Mouse (Mus musculus) forebrain, embryonic 12.5 days (tissue): ENCODE data around the gene Pcnt. TPM values are rescaled to one million over a fixed set of nuclear protein-coding genes. Genes with fewer than 3 reads are reported as not detected.

Source experiments
- ATAC-seq: fragments of 200-750 bp; cut with Nextera tagmentation; 2 replicates; pipeline ENCODE4 v1.8.0; 2017; ENCODE audit warnings: moderate TSS enrichment; ENCODE audit not compliant: low FRiP score
- H3K27ac ChIP-seq: fragments of 300-500 bp; sonication (generic); 2 replicates; pipeline ENCODE4 v1.5.1; 2016; ENCODE audit warnings: mild to moderate bottlenecking
- H3K27me3 ChIP-seq: fragments of 300-500 bp; sonication (generic); 2 replicates; pipeline ENCODE4 v1.6.1; 2016; ENCODE audit warnings: mild to moderate bottlenecking
- H3K36me3 ChIP-seq: fragments of 300-500 bp; sonication (generic); replicated peaks from 2 replicates; pipeline ENCODE4 v1.6.1; 2016; ENCODE audit warnings: mild to moderate bottlenecking
- H3K4me1 ChIP-seq: fragments of 300-500 bp; sonication (generic); 2 replicates; pipeline ENCODE4 v1.6.1; 2016
- H3K4me2 ChIP-seq: fragments of 300-500 bp; sonication (generic); 2 replicates; pipeline ENCODE4 v1.6.1; 2016; ENCODE audit warnings: mild to moderate bottlenecking, moderate library complexity
- H3K4me3 ChIP-seq: fragments of 300-500 bp; sonication (generic); replicated peaks from 2 replicates; pipeline ENCODE4 v1.5.1; 2016; ENCODE audit warnings: mild to moderate bottlenecking
- H3K9ac ChIP-seq: fragments of 300-500 bp; sonication (generic); 2 replicates; pipeline ENCODE4 v1.6.1; 2016; ENCODE audit warnings: mild to moderate bottlenecking
- H3K9me3 ChIP-seq: fragments of 300-500 bp; sonication (generic); 2 replicates; pipeline ENCODE4 v1.6.1; 2016
- WGBS: fragments of 180-500 bp; shearing (Covaris S2); methylation state at CpG from one replicate; pipeline ENCODE4 v1.1.7; 2016; 5-methylcytosine and 5-hydroxymethylcytosine counted together
- polyA plus RNA-seq: library from polyadenylated mRNA; unstranded; fragments of >200 nt; fragmentation: Nextera tagmentation; extraction: Ambion mirVana; gene quantifications from 2 replicates; pipeline ENCODE4 v1.2.1, GENCODE M21; 2016

The Pcnt gene
- polyA plus RNA-seq, 1 experiment from 2014 or later = 20.7 TPM

- Histone ChIP-seq H3K36me3 (peaks cover 7% of the 10 kb centered on the region), H3K27ac (peak within 1 kb of the TSS; percentile 88), H3K27me3 (peaks cover 3% of the 10 kb centered on the region; the same call in 1 of the 2 replicates), H3K4me2 (peak within 1 kb of the TSS; percentile 75), H3K4me3 (peak within 1 kb of the TSS; percentile 85), H3K9me3 (no peaks in the 10 kb centered on the region), H3K9ac (peak within 1 kb of the TSS; percentile 91), H3K4me1 (peaks cover 23% of the 10 kb centered on the region)
- peak; percentile 96 for ATAC-seq
- WGBS = under 1% methylated on average over 87 of the region's 94 CpGs
Observed at GRCm38 (mm10) chr10:76344711-76345539, 97.7 kb downstream of the Pcnt start, which contains the start of gene Dip2a. Gene Dip2a (minus strand): TSS chr10:76345291.

DNA sequence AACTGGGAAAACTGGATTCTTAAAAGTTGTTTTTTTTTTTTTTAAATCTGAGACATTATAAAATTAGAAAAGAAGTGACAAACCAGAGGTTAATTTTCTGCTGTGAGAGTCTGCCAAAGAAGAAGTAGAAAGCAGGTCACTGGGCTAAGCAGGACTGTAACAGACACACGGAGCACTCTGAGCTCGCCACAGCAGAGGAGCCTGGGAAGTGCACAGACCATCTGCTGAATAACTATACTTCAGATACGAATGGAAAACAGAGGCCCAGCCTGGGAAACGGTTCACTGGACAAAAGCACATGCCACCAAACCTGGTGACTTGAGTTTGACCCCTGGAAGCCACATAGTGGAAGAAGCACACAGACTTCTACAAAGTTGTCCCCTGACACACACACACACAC is 108.2 kb downstream of the Pcnt start:
- Histone ChIP-seq H3K27ac (no peak overlapping the region), H3K4me3 (no peak overlapping the region), H3K36me3 (no peaks in the 10 kb centered on the region), H3K4me2 (no peak overlapping the region), H3K9me3 (no peaks in the 10 kb centered on the region), H3K9ac (no peak overlapping the region), H3K27me3 (no peaks in the 10 kb centered on the region), H3K4me1 (peaks cover 4% of the 10 kb centered on the region)
- no peak for ATAC-seq
- WGBS = 42% methylated on average over 4 of the region's 4 CpGs

GRCm38 (mm10) chr10:76332040-76332439 is 110.5 kb downstream of the Pcnt start:
- 32% methylated on average over 2 of the region's 2 CpGs for WGBS
- no peak for ATAC-seq

GRCm38 (mm10) chr10:76329093-76329492 is 113.5 kb downstream of the Pcnt start:
- ATAC-seq = no peak
- no peak overlapping the region for H3K4me3 ChIP-seq
- H3K27me3 ChIP-seq = no peaks in the 10 kb centered on the region
- WGBS = 89% methylated on average over 4 of the region's 4 CpGs
- no peak overlapping the region for H3K27ac ChIP-seq
- no peaks in the 10 kb centered on the region for H3K9me3 ChIP-seq
- no peaks in the 10 kb centered on the region for H3K36me3 ChIP-seq
- no peak overlapping the region for H3K4me2 ChIP-seq
- no peak overlapping the region for H3K9ac ChIP-seq
- H3K4me1 ChIP-seq = peaks cover 4% of the 10 kb centered on the region; the same call in 1 of the 2 replicates

More at GRCm38 (mm10) chr10:76332040-76332439, 110.5 kb downstream of the Pcnt start:
- H3K4me1 ChIP-seq = peaks cover 4% of the 10 kb centered on the region
- H3K27me3 ChIP-seq = no peaks in the 10 kb centered on the region
- no peak overlapping the region for H3K27ac ChIP-seq
- H3K9ac ChIP-seq = no peak overlapping the region
- H3K4me3 ChIP-seq = no peak overlapping the region
- no peak overlapping the region for H3K4me2 ChIP-seq
- H3K9me3 ChIP-seq = no peaks in the 10 kb centered on the region
- no peaks in the 10 kb centered on the region for H3K36me3 ChIP-seq

- Histone ChIP-seq H3K9me3 (no peaks in the 10 kb centered on the region), H3K9ac (no peak overlapping the region), H3K4me2 (no peak overlapping the region), H3K36me3 (no peaks in the 10 kb centered on the region), H3K4me3 (no peak overlapping the region), H3K4me1 (peaks cover 4% of the 10 kb centered on the region; the same call in 1 of the 2 replicates), H3K27me3 (no peaks in the 10 kb centered on the region), H3K27ac (no peak overlapping the region)
- WGBS = 93% methylated on average over 3 of the region's 3 CpGs
- ATAC-seq = no peak
Observed at GRCm38 (mm10) chr10:76328574-76328973, 114.0 kb downstream of the Pcnt start.

DNA sequence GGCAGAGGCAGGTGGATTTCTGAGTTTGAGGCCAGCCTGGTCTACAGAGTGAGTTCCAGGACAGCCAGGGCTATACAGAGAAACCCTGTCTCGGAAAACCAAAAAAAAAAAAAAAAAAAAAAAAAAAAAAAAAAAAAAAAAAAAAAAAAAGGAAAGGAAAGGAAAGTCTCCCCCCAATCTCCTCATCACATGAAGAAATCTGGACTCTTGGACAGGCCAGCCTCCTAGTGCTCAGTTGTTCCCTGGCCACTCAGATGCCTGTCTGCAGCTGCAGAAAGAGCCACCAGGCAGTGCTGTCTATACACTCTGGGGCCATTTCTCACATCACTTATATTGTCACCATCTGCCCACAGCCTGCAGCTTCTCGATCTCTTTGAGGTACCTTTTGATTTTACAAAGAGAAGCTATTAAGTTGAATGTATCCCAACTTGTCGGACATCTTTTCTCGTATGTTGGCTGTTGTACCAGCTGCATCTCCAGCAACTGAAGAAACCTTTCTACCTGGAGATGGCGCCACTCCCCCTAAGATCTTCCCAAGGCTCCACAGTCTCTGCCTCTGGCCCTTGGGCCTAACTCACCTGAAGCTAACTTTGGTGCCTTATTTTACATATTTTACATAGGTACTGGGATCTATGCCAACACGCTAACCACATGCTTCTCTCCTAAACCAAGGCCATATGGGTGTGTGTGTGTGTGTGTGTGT is 116.1 kb downstream of the Pcnt start:
- Histone ChIP-seq H3K36me3 (no peaks in the 10 kb centered on the region), H3K27me3 (no peaks in the 10 kb centered on the region), H3K9me3 (no peaks in the 10 kb centered on the region), H3K4me3 (no peak overlapping the region), H3K9ac (no peak overlapping the region), H3K4me1 (no peaks in the 10 kb centered on the region), H3K27ac (no peak overlapping the region), H3K4me2 (no peak overlapping the region)
- WGBS = 70% methylated on average over 6 of the region's 6 CpGs
- no peak for ATAC-seq

GRCm38 (mm10) chr10:76317623-76318022 is 125.0 kb downstream of the Pcnt start:
- no peaks in the 10 kb centered on the region for H3K27me3 ChIP-seq
- H3K27ac ChIP-seq = no peak overlapping the region
- no peak for ATAC-seq
- H3K4me2 ChIP-seq = no peak overlapping the region
- no peaks in the 10 kb centered on the region for H3K9me3 ChIP-seq
- no peaks in the 10 kb centered on the region for H3K4me1 ChIP-seq
- H3K9ac ChIP-seq = no peak overlapping the region
- peaks cover 39% of the 10 kb centered on the region for H3K36me3 ChIP-seq
- WGBS = 89% methylated on average over 12 of the region's 12 CpGs
- no peak overlapping the region for H3K4me3 ChIP-seq

GRCm38 (mm10) chr10:76316194-76316593 is 126.4 kb downstream of the Pcnt start:
- H3K4me2 ChIP-seq = no peak overlapping the region
- no peak overlapping the region for H3K4me3 ChIP-seq
- H3K9ac ChIP-seq = no peak overlapping the region
- 86% methylated on average over 7 of the region's 7 CpGs for WGBS
- no peak for ATAC-seq
- no peaks in the 10 kb centered on the region for H3K4me1 ChIP-seq
- no peak overlapping the region for H3K27ac ChIP-seq
- no peaks in the 10 kb centered on the region for H3K27me3 ChIP-seq
- peaks cover 47% of the 10 kb centered on the region for H3K36me3 ChIP-seq
- H3K9me3 ChIP-seq = no peaks in the 10 kb centered on the region

- no peak overlapping the region for H3K9ac ChIP-seq
- H3K9me3 ChIP-seq = no peaks in the 10 kb centered on the region
- H3K27ac ChIP-seq = no peak overlapping the region
- ATAC-seq = no peak
- no peak overlapping the region for H3K4me2 ChIP-seq
- H3K4me3 ChIP-seq = no peak overlapping the region
- WGBS = 94% methylated on average over 9 of the region's 9 CpGs
- H3K4me1 ChIP-seq = no peaks in the 10 kb centered on the region
- no peaks in the 10 kb centered on the region for H3K27me3 ChIP-seq
- peaks cover 37% of the 10 kb centered on the region for H3K36me3 ChIP-seq
Observed at GRCm38 (mm10) chr10:76306738-76307137, 135.8 kb downstream of the Pcnt start.

Other genes starting within 250 kb of the Pcnt start
- 111 and 127 TPM in 2 replicates for gene Prmt2, start 204.9 kb downstream of the Pcnt start, polyA plus RNA-seq
- gene S100b, start 188.9 kb downstream of the Pcnt start, polyA plus RNA-seq = 0.53 and 0.59 TPM in 2 replicates
- gene Dip2a, start 97.5 kb downstream of the Pcnt start, polyA plus RNA-seq = 11.1 and 11.8 TPM in 2 replicates
- gene AC141477.1, start 2.3 kb downstream of the Pcnt start, polyA plus RNA-seq = 2.2 and 2.5 TPM in 2 replicates
- gene 2610028H24Rik, start 6.3 kb upstream of the Pcnt start, polyA plus RNA-seq = not detected in 2 replicates
- gene Mcm3ap, start 26.1 kb upstream of the Pcnt start, polyA plus RNA-seq = 93.0 and 96.6 TPM in 2 replicates
- 8.0 and 9.1 TPM in 2 replicates for gene Ybey, start 26.3 kb upstream of the Pcnt start, polyA plus RNA-seq
- gene Lss, start 88.8 kb upstream of the Pcnt start, polyA plus RNA-seq = 51.8 and 58.6 TPM in 2 replicates
- gene Spatc1l, start 119.5 kb upstream of the Pcnt start, polyA plus RNA-seq = not detected in 2 replicates
- not detected in 2 replicates for gene Ftcd, start 132.9 kb upstream of the Pcnt start, polyA plus RNA-seq
- gene Col6a2, start 180.8 kb upstream of the Pcnt start, polyA plus RNA-seq = 14.8 and 18.7 TPM in 2 replicates